ENCODE assay signal across 8 mouse cellular contexts in genomic region chr11:83439426-83440060, GRCm38 (mm10). TPM values are rescaled to one million over a fixed set of nuclear protein-coding genes. Genes with fewer than 3 reads are reported as not detected.
DNase-seq lines count a peak whose midpoint lies in the region; TF ChIP-seq lines count a peak whose summit lies in the region.

No protein-coding gene starts in this region.

- no peaks in the 10 kb centered on the region for H3K4me1 ChIP-seq in cerebellum, adult 2 months (ENCODE audit: control insufficient read depth, insufficient read depth, low read length)
- peaks cover 40% of the 10 kb centered on the region for H3K4me1 ChIP-seq in hindbrain, embryonic 10.5 days (replicated peaks)

- no peak for TF ChIP-seq POLR2A in cerebellum, adult 2 months (IDR thresholded peaks at IDR 0.05; ENCODE audit: borderline replicate concordance, insufficient read depth, low read length)

- peak overlapping the region; percentile 99 for H3K4me3 ChIP-seq in cerebellum, adult 2 months (replicated peaks; ENCODE audit: insufficient read depth, low read depth, low read length)
- peak overlapping the region; percentile 70 for H3K4me3 ChIP-seq in hindbrain, embryonic 10.5 days
- peak overlapping the region; percentile 27; the same call in 1 of the 2 replicates for H3K4me3 ChIP-seq in macrophage (ENCODE audit: inconsistent target)

- DNase-seq in cerebellum, adult 2 months = no peak
- no peak for DNase-seq in cerebellum, postnatal 4 days (ENCODE audit: low spot score in 2 of 2)
- DNase-seq in 416B (ENCODE audit: low read depth) = peak; percentile 88
- no peak for DNase-seq in hindbrain, embryonic 10.5 days (ENCODE audit: low spot score)
- DNase-seq in layer of hippocampus, adult 18-20 months (ENCODE audit: low spot score in 2 of 2) = no peak
- DNase-seq in cerebellum, adult 18-20 months = no peak
- DNase-seq in left cerebral cortex, adult 11 months (ENCODE audit: low spot score) = no peak

- peaks cover under 1% of the 10 kb centered on the region; the same call in 1 of the 2 replicates for H3K27me3 ChIP-seq in cerebellum, adult 2 months (ENCODE audit: control insufficient read depth, insufficient read depth, low read length)
- peaks cover 55% of the 10 kb centered on the region for H3K27me3 ChIP-seq in hindbrain, embryonic 10.5 days (ENCODE audit: insufficient read depth, poor library complexity, severe bottlenecking)

- H3K79me2 ChIP-seq in macrophage (ENCODE audit: inconsistent target) = no peaks in the 10 kb centered on the region

- H3K36me3 ChIP-seq in hindbrain, embryonic 10.5 days = no peaks in the 10 kb centered on the region
- no peaks in the 10 kb centered on the region for H3K36me3 ChIP-seq in macrophage (ENCODE audit: inconsistent target)

- no peaks in the 10 kb centered on the region for H3K9me3 ChIP-seq in hindbrain, embryonic 10.5 days

- H3K27ac ChIP-seq in cerebellum, adult 2 months (ENCODE audit: insufficient read depth, low read length) = no peak overlapping the region
- H3K27ac ChIP-seq in hindbrain, embryonic 10.5 days = peak overlapping the region; percentile 82
- H3K27ac ChIP-seq in macrophage = no peak overlapping the region

- no peak for TF ChIP-seq CTCF in cerebellum, adult 2 months (IDR thresholded peaks at IDR 0.05; ENCODE audit: borderline replicate concordance, insufficient read depth, low read depth, low read length)

- 26% methylated on average over 11 of the region's 11 CpGs for WGBS in cerebellum, adult 2 months
- WGBS in hindbrain, embryonic 10.5 days = 36% methylated on average over 11 of the region's 11 CpGs
- WGBS in macrophage (ENCODE audit: missing documents) = 31% methylated on average over 4 of the region's 11 CpGs

RNA-seq across cellular contexts. Expression of gene 1700020L24Rik, which starts 2.1 kb away (rescaled TPM):
- polyA plus RNA-seq in cerebellum, adult 2 months (2012; rRNA removed) = 1.5 and 3.1 TPM in 2 replicates
- 0.97 TPM in 1 of 2 replicates, not detected in the other for polyA plus RNA-seq in hindbrain, embryonic 10.5 days (2016; fragmentation: Nextera tagmentation; extraction: Ambion mirVana)
- total RNA-seq in macrophage (2018; cell fraction: chromatin; rRNA removed) = not detected
- total RNA-seq in macrophage (2018; cell fraction: cytosol; rRNA removed) = under 1 TPM in 23 of 26 experiments, not detected in 3; 0.18 to 0.97 (median 0.33) TPM
- 1 to 10 TPM in 2 of 26 experiments, under 1 TPM in 3, not detected in 21; 0.65 to 1.4 (median 0.89) TPM for total RNA-seq in macrophage (2018; cell fraction: nucleus; rRNA removed)
- polyA plus RNA-seq in macrophage (2018) = 0.26 TPM in 1 of 3 replicates, not detected in the others
- total RNA-seq in layer of hippocampus, adult 18-20 months (2021) = under 1 TPM in 1 of 2 experiments, not detected in 1; 0.54 TPM

RNA-seq across cellular contexts. Expression of gene Gas2l2, which starts 10.3 kb away (rescaled TPM):
- polyA plus RNA-seq in cerebellum, adult 2 months (2012; rRNA removed) = 0.16 and 0.22 TPM in 2 replicates
- polyA plus RNA-seq in hindbrain, embryonic 10.5 days (2016; fragmentation: Nextera tagmentation; extraction: Ambion mirVana) = 0.27 and 0.39 TPM in 2 replicates
- not detected for total RNA-seq in macrophage (2018; cell fraction: chromatin; rRNA removed)
- total RNA-seq in macrophage (2018; cell fraction: cytosol; rRNA removed) = not detected
- total RNA-seq in macrophage (2018; cell fraction: nucleus; rRNA removed) = not detected
- not detected in 3 replicates for polyA plus RNA-seq in macrophage (2018)
- under 1 TPM; 0.28 to 0.32 TPM for total RNA-seq in layer of hippocampus, adult 18-20 months (2021)

RNA-seq across cellular contexts. Expression of gene Mmp28, which starts 23.3 kb away (rescaled TPM):
- polyA plus RNA-seq in cerebellum, adult 2 months (2012; rRNA removed) = 4.3 and 4.8 TPM in 2 replicates
- 1.1 and 1.3 TPM in 2 replicates for polyA plus RNA-seq in hindbrain, embryonic 10.5 days (2016; fragmentation: Nextera tagmentation; extraction: Ambion mirVana)
- 1 to 10 TPM in 2 of 26 experiments, under 1 TPM in 18, not detected in 6; 0.26 to 2.0 (median 0.54) TPM for total RNA-seq in macrophage (2018; cell fraction: chromatin; rRNA removed)
- total RNA-seq in macrophage (2018; cell fraction: cytosol; rRNA removed) = under 1 TPM; 0.18 to 0.85 (median 0.55) TPM
- total RNA-seq in macrophage (2018; cell fraction: nucleus; rRNA removed) = 1 to 10 TPM in 13 of 26 experiments, under 1 TPM in 13; 0.16 to 2.6 (median 1.1) TPM
- 0.13 to 0.46 TPM (median 0.22 TPM) in 3 replicates for polyA plus RNA-seq in macrophage (2018)
- total RNA-seq in layer of hippocampus, adult 18-20 months (2021) = 1 to 10 TPM; 2.9 TPM

RNA-seq across cellular contexts. Expression of gene Rasl10b, which starts 30.6 kb away (rescaled TPM):
- 121 and 126 TPM in 2 replicates for polyA plus RNA-seq in cerebellum, adult 2 months (2012; rRNA removed)
- polyA plus RNA-seq in hindbrain, embryonic 10.5 days (2016; fragmentation: Nextera tagmentation; extraction: Ambion mirVana) = 4.3 and 11.1 TPM in 2 replicates
- total RNA-seq in macrophage (2018; cell fraction: chromatin; rRNA removed) = 1 to 10 TPM in 5 of 26 experiments, under 1 TPM in 6, not detected in 15; 0.16 to 5.7 (median 0.66) TPM
- 1 to 10 TPM in 1 of 26 experiments, under 1 TPM in 10, not detected in 15; 0.03 to 1.1 (median 0.06) TPM for total RNA-seq in macrophage (2018; cell fraction: cytosol; rRNA removed)
- total RNA-seq in macrophage (2018; cell fraction: nucleus; rRNA removed) = 1 to 10 TPM in 3 of 26 experiments, under 1 TPM in 3, not detected in 20; 0.36 to 2.7 (median 1.0) TPM
- 0.09 TPM in 1 of 3 replicates, not detected in the others for polyA plus RNA-seq in macrophage (2018)
- 100 to 1,000 TPM; 243 to 245 TPM for total RNA-seq in layer of hippocampus, adult 18-20 months (2021)

RNA-seq across cellular contexts. Expression of gene Taf15, which starts 33.3 kb away (rescaled TPM):
- polyA plus RNA-seq in cerebellum, adult 2 months (2012; rRNA removed) = 60.0 and 60.1 TPM in 2 replicates
- polyA plus RNA-seq in hindbrain, embryonic 10.5 days (2016; fragmentation: Nextera tagmentation; extraction: Ambion mirVana) = 9.2 and 11.3 TPM in 2 replicates
- total RNA-seq in macrophage (2018; cell fraction: chromatin; rRNA removed) = 100 to 1,000 TPM; 149 to 380 (median 244) TPM
- 10 to 100 TPM; 28.5 to 47.1 (median 34.6) TPM for total RNA-seq in macrophage (2018; cell fraction: cytosol; rRNA removed)
- 100 to 1,000 TPM in 24 of 26 experiments, 10 to 100 TPM in 2; 90.4 to 230 (median 154) TPM for total RNA-seq in macrophage (2018; cell fraction: nucleus; rRNA removed)
- polyA plus RNA-seq in macrophage (2018) = 57.5 to 132 TPM (median 64.8 TPM) in 3 replicates
- total RNA-seq in layer of hippocampus, adult 18-20 months (2021) = 10 to 100 TPM; 69.1 to 70.7 TPM

Comparison
In these comparisons a context has a peak if more than half of its experiments do, and no peak if none do; other contexts are left out.
1. H3K4me3 ChIP-seq: peak in every context shown above with its lines; median percentile 99 in cerebellum, adult 2 months; 70 in hindbrain, embryonic 10.5 days; 27 in macrophage.